Mouse (Mus musculus) midbrain, embryonic 10.5 days (tissue): Measurements from ENCODE around the gene Traf3ip3. TPM values are rescaled to one million over a fixed set of nuclear protein-coding genes. Genes with fewer than 3 reads are reported as not detected.
A peak's percentile ranks its signal among the peaks of the same experiment; 100 is the strongest.

Experiments
- DNase-seq: peaks from one replicate; pipeline ENCODE4 v3.0.0-alpha.2; 2017; ENCODE audit warnings: low spot score
- H3K27ac ChIP-seq: fragments of 300-500 bp; sonication (generic); replicated peaks from 2 replicates; pipeline ENCODE4 v1.5.1; 2016; ENCODE audit warnings: mild to moderate bottlenecking
- H3K27me3 ChIP-seq: fragments of 300-500 bp; sonication (generic); 2 replicates; pipeline ENCODE4 v1.6.1; 2016; ENCODE audit warnings: low read depth, mild to moderate bottlenecking; ENCODE audit not compliant: poor library complexity, severe bottlenecking
- H3K36me3 ChIP-seq: fragments of 300-500 bp; sonication (generic); 2 replicates; pipeline ENCODE4 v1.6.1; 2016; ENCODE audit warnings: mild to moderate bottlenecking, moderate library complexity
- H3K4me1 ChIP-seq: fragments of 300-500 bp; sonication (generic); 2 replicates; pipeline ENCODE4 v1.6.1; 2016
- H3K4me3 ChIP-seq: fragments of 300-500 bp; sonication (generic); 2 replicates; pipeline ENCODE4 v1.5.1; 2016; ENCODE audit warnings: mild to moderate bottlenecking, moderate library complexity
- H3K9me3 ChIP-seq: fragments of 300-500 bp; sonication (generic); replicated peaks from 2 replicates; pipeline ENCODE4 v1.6.1; 2016; ENCODE audit warnings: mild to moderate bottlenecking
- WGBS: fragments of 180-500 bp; shearing (Covaris S2); methylation state at CpG from one replicate; pipeline ENCODE4 v1.1.7; 2016; 5-methylcytosine and 5-hydroxymethylcytosine counted together
- polyA plus RNA-seq: library from polyadenylated mRNA; unstranded; fragments of >200 nt; fragmentation: Nextera tagmentation; extraction: Ambion mirVana; gene quantifications from 2 replicates; pipeline ENCODE4 v1.2.1, GENCODE M21; 2016

Traf3ip3 gene
- polyA plus RNA-seq, 1 experiment from 2014 or later: 1.9 TPM

- WGBS: 1% methylated on average over 48 of the region's 48 CpGs
Measured at GRCm38 (mm10) chr1:193172991-193173809, 28.3 kb downstream of the Traf3ip3 start.

GRCm38 (mm10) chr1:193169856-193170255, 31.6 kb downstream of the Traf3ip3 start:
- no peaks in the 10 kb centered on the region for H3K27me3 ChIP-seq
- H3K9me3 ChIP-seq: no peaks in the 10 kb centered on the region
- no peaks in the 10 kb centered on the region for H3K36me3 ChIP-seq
- no peak overlapping the region for H3K4me3 ChIP-seq
- 90% methylated on average over 2 of the region's 2 CpGs for WGBS
- no peak for DNase-seq
- H3K4me1 ChIP-seq: peaks cover 24% of the 10 kb centered on the region
- H3K27ac ChIP-seq: no peak overlapping the region

More at GRCm38 (mm10) chr1:193172991-193173809, 28.3 kb downstream of the Traf3ip3 start:
- peak overlapping the region; percentile 82 for H3K4me3 ChIP-seq
- peaks cover 32% of the 10 kb centered on the region for H3K4me1 ChIP-seq
- H3K36me3 ChIP-seq: no peaks in the 10 kb centered on the region
- H3K27me3 ChIP-seq: no peaks in the 10 kb centered on the region
- DNase-seq: peak; percentile 97
- H3K9me3 ChIP-seq: no peaks in the 10 kb centered on the region
- peak overlapping the region; percentile 90 for H3K27ac ChIP-seq

GRCm38 (mm10) chr1:193169228-193169627, 32.3 kb downstream of the Traf3ip3 start:
- WGBS: 93% methylated on average over 7 of the region's 7 CpGs
- Histone ChIP-seq H3K27me3 (no peaks in the 10 kb centered on the region), H3K4me1 (peaks cover 18% of the 10 kb centered on the region), H3K4me3 (no peak overlapping the region), H3K27ac (no peak overlapping the region), H3K36me3 (no peaks in the 10 kb centered on the region), H3K9me3 (no peaks in the 10 kb centered on the region)
- DNase-seq: no peak

- no peak within 1 kb of the TSS for H3K4me3 ChIP-seq
- H3K36me3 ChIP-seq: no peaks in the 10 kb centered on the region
- no peak within 1 kb of the TSS for H3K27ac ChIP-seq
- no peaks in the 10 kb centered on the region for H3K27me3 ChIP-seq
- H3K4me1 ChIP-seq: peaks cover 9% of the 10 kb centered on the region
- DNase-seq: no peak
- H3K9me3 ChIP-seq: no peaks in the 10 kb centered on the region
- WGBS: 92% methylated on average over 3 of the region's 3 CpGs
Measured at GRCm38 (mm10) chr1:193167746-193168145, 33.8 kb downstream of the Traf3ip3 start, which contains the start of gene A130010J15Rik. Gene A130010J15Rik (plus strand): TSS chr1:193168046.

GRCm38 (mm10) chr1:193160317-193161032, 41.0 kb downstream of the Traf3ip3 start:
- H3K4me1 ChIP-seq: peaks cover 14% of the 10 kb centered on the region
- H3K4me3 ChIP-seq: peak overlapping the region; percentile 45
- DNase-seq: peak; percentile 68
- no peaks in the 10 kb centered on the region for H3K36me3 ChIP-seq
- H3K27me3 ChIP-seq: peaks cover 15% of the 10 kb centered on the region
- H3K27ac ChIP-seq: peak overlapping the region; percentile 59; the same call in 1 of the 2 replicates
- H3K9me3 ChIP-seq: no peaks in the 10 kb centered on the region
- WGBS: 16% methylated on average over 18 of the region's 18 CpGs

GRCm38 (mm10) chr1:193159613-193160012, 41.9 kb downstream of the Traf3ip3 start:
- Histone ChIP-seq H3K27ac (no peak overlapping the region), H3K9me3 (no peaks in the 10 kb centered on the region), H3K4me3 (no peak overlapping the region), H3K27me3 (peaks cover 23% of the 10 kb centered on the region), H3K36me3 (no peaks in the 10 kb centered on the region), H3K4me1 (peaks cover 14% of the 10 kb centered on the region)
- DNase-seq: no peak
- WGBS: 45% methylated on average over 1 of the region's 1 CpGs

GRCm38 (mm10) chr1:193159163-193159562, 42.3 kb downstream of the Traf3ip3 start:
- Histone ChIP-seq H3K36me3 (no peaks in the 10 kb centered on the region), H3K4me3 (no peak overlapping the region), H3K9me3 (no peaks in the 10 kb centered on the region), H3K27ac (no peak overlapping the region), H3K27me3 (peaks cover 28% of the 10 kb centered on the region), H3K4me1 (peaks cover 14% of the 10 kb centered on the region)
- 71% methylated on average over 3 of the region's 3 CpGs for WGBS
- DNase-seq: no peak

GRCm38 (mm10) chr1:193157111-193157492, 44.4 kb downstream of the Traf3ip3 start:
- H3K36me3 ChIP-seq: no peaks in the 10 kb centered on the region
- no peak overlapping the region for H3K4me3 ChIP-seq
- peaks cover 48% of the 10 kb centered on the region for H3K27me3 ChIP-seq
- no peaks in the 10 kb centered on the region for H3K9me3 ChIP-seq
- H3K4me1 ChIP-seq: peaks cover 27% of the 10 kb centered on the region
- WGBS: 83% methylated on average over 8 of the region's 8 CpGs
- no peak overlapping the region for H3K27ac ChIP-seq
- DNase-seq: no peak

- Histone ChIP-seq H3K4me1 (peaks cover 27% of the 10 kb centered on the region), H3K36me3 (no peaks in the 10 kb centered on the region), H3K27me3 (peaks cover 54% of the 10 kb centered on the region), H3K27ac (no peak overlapping the region), H3K4me3 (no peak overlapping the region), H3K9me3 (no peaks in the 10 kb centered on the region)
- WGBS: 84% methylated on average over 15 of the region's 15 CpGs
- no peak for DNase-seq
Measured at GRCm38 (mm10) chr1:193156316-193157110, 45.0 kb downstream of the Traf3ip3 start.

GRCm38 (mm10) chr1:193153561-193153960, 47.9 kb downstream of the Traf3ip3 start:
- Histone ChIP-seq H3K27me3 (peaks cover 78% of the 10 kb centered on the region), H3K36me3 (no peaks in the 10 kb centered on the region)
- WGBS: 19% methylated on average over 16 of the region's 16 CpGs

GRCm38 (mm10) chr1:193152872-193153271, 48.6 kb downstream of the Traf3ip3 start, which contains the start of gene Irf6:
Gene Irf6 (plus strand): TSS chr1:193153111.
- Histone ChIP-seq H3K9me3 (no peaks in the 10 kb centered on the region), H3K4me1 (peaks cover 21% of the 10 kb centered on the region), H3K27ac (no peak within 1 kb of the TSS), H3K27me3 (peaks cover 80% of the 10 kb centered on the region), H3K36me3 (no peaks in the 10 kb centered on the region), H3K4me3 (peak within 1 kb of the TSS; percentile 50)
- peak; percentile 33 for DNase-seq
- WGBS: under 1% methylated on average over 30 of the region's 30 CpGs

More at GRCm38 (mm10) chr1:193153561-193153960, 47.9 kb downstream of the Traf3ip3 start:
- Histone ChIP-seq H3K4me1 (peaks cover 21% of the 10 kb centered on the region), H3K27ac (no peak overlapping the region), H3K9me3 (no peaks in the 10 kb centered on the region), H3K4me3 (peak overlapping the region; percentile 50)
- no peak for DNase-seq

GRCm38 (mm10) chr1:193151134-193151533, 50.4 kb downstream of the Traf3ip3 start:
- DNase-seq: no peak
- Histone ChIP-seq H3K27ac (no peak overlapping the region), H3K4me3 (no peak overlapping the region), H3K27me3 (peaks cover 75% of the 10 kb centered on the region), H3K36me3 (no peaks in the 10 kb centered on the region), H3K9me3 (no peaks in the 10 kb centered on the region), H3K4me1 (peaks cover 21% of the 10 kb centered on the region)
- 64% methylated on average over 7 of the region's 7 CpGs for WGBS
